Mouse (Mus musculus) thymus, adult 2 months (tissue): ENCODE measurements around the gene Kif5a. TPM values are rescaled to one million over a fixed set of nuclear protein-coding genes. Genes with fewer than 3 reads are reported as not detected.

ENCODE experiments used
- DNase-seq: peaks from one replicate; pipeline ENCODE4 v3.0.0; 2021
- H3K27ac ChIP-seq: fragments of 200-500 bp; 2 replicates; pipeline ENCODE4 v1.5.1; 2012; ENCODE audit warnings: low read length, control low read depth; ENCODE audit not compliant: control insufficient read depth, insufficient read depth
- H3K27me3 ChIP-seq: fragments of 200-500 bp; 2 replicates; pipeline ENCODE4 v1.6.1; 2012; ENCODE audit warnings: mild to moderate bottlenecking, low read length, moderate library complexity, mixed read lengths; ENCODE audit not compliant: control insufficient read depth, insufficient read depth
- H3K36me3 ChIP-seq: fragments of 200-500 bp; 2 replicates; pipeline ENCODE4 v1.6.1; 2012; ENCODE audit warnings: mild to moderate bottlenecking, low read length, moderate library complexity; ENCODE audit not compliant: control insufficient read depth, insufficient read depth
- H3K4me1 ChIP-seq: fragments of 200-500 bp; replicated peaks from 2 replicates; pipeline ENCODE4 v1.6.1; 2012; ENCODE audit warnings: low read length; ENCODE audit not compliant: control insufficient read depth, insufficient read depth
- H3K4me3 ChIP-seq: fragments of 200-500 bp; 2 replicates; pipeline ENCODE4 v1.5.1; 2012; ENCODE audit warnings: mild to moderate bottlenecking, low read length, control low read depth, moderate library complexity; ENCODE audit not compliant: control insufficient read depth, insufficient read depth
- CTCF ChIP-seq: fragments of 200-500 bp; IDR thresholded peaks from 2 replicates; pipeline ENCODE4 v1.5.1; 2012; ENCODE audit warnings: mild to moderate bottlenecking, control low read depth, low read length, moderate library complexity, borderline replicate concordance; ENCODE audit not compliant: control insufficient read depth, poor library complexity, insufficient read depth; ENCODE audit errors: extremely low read depth
- POLR2A ChIP-seq: fragments of 200-500 bp; IDR thresholded peaks from 2 replicates; pipeline ENCODE4 v1.6.1; 2012; ENCODE audit warnings: mild to moderate bottlenecking, low read length, control low read depth, moderate library complexity; ENCODE audit not compliant: control insufficient read depth, poor library complexity, insufficient read depth; ENCODE audit errors: extremely low read depth
- WGBS: fragments of 180-500 bp; shearing (Covaris S2); methylation state at CpG from one replicate; pipeline ENCODE4 v1.1.7; 2018; 5-methylcytosine and 5-hydroxymethylcytosine counted together
- polyA plus RNA-seq: library from polyadenylated mRNA; depleted of rRNA; stranded (reverse); fragments of >200 nt; gene quantifications from 2 replicates; pipeline ENCODE4 v1.2.3, GENCODE M21; 2012

The Kif5a gene
- polyA plus RNA-seq, 1 experiment = 1.5 TPM

DNA sequence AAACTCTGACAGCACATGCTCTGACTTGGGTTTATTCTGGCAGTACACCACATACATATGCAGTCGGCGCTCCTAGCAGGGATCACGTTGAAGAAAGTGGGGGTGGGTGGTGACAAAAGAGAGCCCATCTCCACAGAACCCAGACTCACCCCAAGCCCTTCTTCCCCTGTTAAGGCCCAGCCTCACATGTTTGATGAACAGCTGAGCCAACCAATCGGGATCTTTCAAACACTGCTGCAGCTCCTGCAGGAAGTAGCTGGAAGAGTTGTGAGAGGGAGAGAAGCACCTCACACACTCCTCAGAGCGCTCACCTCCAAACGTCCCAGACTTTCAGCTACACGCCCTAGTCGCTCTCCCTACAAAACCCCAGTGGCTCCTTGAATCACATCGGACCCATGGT, 78.0 kb downstream of the Kif5a start:
- DNase-seq = no peak
- Histone ChIP-seq H3K36me3 (no peaks in the 10 kb centered on the region), H3K27me3 (peaks cover 20% of the 10 kb centered on the region), H3K27ac (no peak overlapping the region), H3K4me3 (no peak overlapping the region), H3K4me1 (peaks cover 16% of the 10 kb centered on the region; the same call in 1 of the 2 replicates)
- TF ChIP-seq POLR2A = no peak
- TF ChIP-seq CTCF = no peak
- 81% methylated on average over 9 of the region's 9 CpGs for WGBS

DNA sequence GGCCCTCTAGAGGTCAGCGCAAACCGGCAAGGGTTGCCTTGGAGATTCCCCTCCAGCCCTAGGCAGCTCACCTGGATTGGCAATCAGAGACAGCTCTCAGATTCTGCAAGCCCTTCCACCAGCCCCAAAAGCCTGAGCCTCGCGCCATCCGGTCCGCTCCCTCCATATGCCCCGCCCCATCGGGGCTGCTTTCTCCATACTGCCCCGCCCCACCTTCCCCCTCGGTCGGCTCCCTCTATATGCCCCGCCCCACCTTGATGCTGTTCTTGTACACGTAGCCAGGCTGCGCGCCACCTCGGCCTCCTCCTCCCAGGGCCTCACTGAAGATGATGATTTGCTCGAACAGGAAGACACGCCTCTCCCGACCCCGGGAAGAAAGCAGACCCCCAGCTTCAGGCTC, 79.4 kb downstream of the Kif5a start:
- H3K36me3 ChIP-seq = no peaks in the 10 kb centered on the region
- no peak for DNase-seq
- H3K4me1 ChIP-seq = 0 out of 2 replicates have a peak, but pooled peaks cover 9% of the 10 kb centered on the region
- H3K4me3 ChIP-seq = no peak overlapping the region
- TF ChIP-seq CTCF (no peak), POLR2A (no peak)
- peaks cover 13% of the 10 kb centered on the region for H3K27me3 ChIP-seq
- 33% methylated on average over 20 of the region's 20 CpGs for WGBS
- no peak overlapping the region for H3K27ac ChIP-seq

DNA sequence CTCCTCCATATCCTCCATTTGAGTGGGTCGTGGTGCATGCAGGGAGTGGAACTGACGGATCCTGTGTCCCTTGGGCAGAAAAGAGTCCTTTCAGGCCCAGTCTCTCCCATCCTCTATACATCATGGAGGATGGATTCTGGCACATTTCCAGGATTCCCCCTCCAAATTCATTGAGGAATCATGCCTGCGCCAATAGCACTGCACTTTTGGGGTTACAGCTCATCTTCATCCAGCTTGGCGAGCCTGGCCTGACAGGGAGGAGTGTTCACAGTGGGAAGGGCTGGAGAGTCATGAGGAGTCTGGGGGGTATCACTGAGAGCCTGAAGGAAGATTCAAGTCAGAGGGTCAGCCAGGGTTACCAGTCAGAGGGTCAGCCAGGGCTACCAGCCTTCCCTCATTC, 80.5 kb downstream of the Kif5a start:
- no peaks in the 10 kb centered on the region for H3K36me3 ChIP-seq
- no peak for DNase-seq
- 94% methylated on average over 4 of the region's 4 CpGs for WGBS
- peaks cover 15% of the 10 kb centered on the region; the same call in 1 of the 2 replicates for H3K4me1 ChIP-seq
- H3K27me3 ChIP-seq = peaks cover 16% of the 10 kb centered on the region
- H3K27ac ChIP-seq = no peak overlapping the region
- TF ChIP-seq POLR2A (no peak), CTCF (no peak)
- H3K4me3 ChIP-seq = no peak overlapping the region

DNA sequence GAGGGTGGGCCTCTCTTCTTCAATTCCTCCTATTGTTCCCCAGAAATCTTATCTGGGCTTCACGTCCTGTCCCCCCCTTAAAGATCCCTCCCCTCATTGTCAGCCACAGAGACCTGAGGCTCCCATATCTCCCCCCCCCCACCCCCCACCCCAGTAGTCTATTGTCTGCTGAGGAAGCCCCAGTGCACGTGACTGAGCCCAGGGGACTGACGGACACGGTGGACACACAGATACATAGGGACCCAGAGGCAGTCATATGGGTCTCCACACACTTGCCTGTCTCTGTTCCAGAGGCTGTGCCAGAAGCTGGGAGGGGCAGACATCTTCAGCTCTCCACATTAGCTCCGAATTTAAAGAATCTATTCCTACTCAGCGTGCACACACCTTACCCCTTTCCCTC, 81.6 kb downstream of the Kif5a start:
- Histone ChIP-seq H3K36me3 (no peaks in the 10 kb centered on the region), H3K27me3 (peaks cover 12% of the 10 kb centered on the region; the same call in 1 of the 2 replicates), H3K4me3 (no peak overlapping the region), H3K4me1 (peaks cover 25% of the 10 kb centered on the region), H3K27ac (no peak overlapping the region)
- DNase-seq = no peak
- TF ChIP-seq CTCF = no peak
- TF ChIP-seq POLR2A = no peak
- WGBS = 76% methylated on average over 6 of the region's 6 CpGs

DNA sequence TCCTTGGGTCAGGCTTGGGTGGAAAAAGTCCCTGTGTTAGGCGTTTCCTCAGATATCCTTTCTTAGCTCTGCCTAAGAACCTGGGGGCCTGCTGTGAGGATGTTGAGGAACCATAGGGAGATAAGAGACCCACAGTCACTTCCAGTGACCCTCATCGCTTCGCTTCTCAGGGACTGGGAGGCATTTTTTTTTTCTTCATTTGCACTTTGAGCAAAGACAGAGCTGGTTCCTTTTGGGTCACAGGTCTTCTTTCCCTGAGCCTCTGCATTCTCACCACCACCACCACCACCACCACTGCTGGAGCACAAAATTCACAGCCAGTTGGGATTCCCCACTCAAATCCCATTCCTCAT, 82.5 kb downstream of the Kif5a start:
- Histone ChIP-seq H3K4me1 (peaks cover 27% of the 10 kb centered on the region), H3K36me3 (no peaks in the 10 kb centered on the region), H3K27ac (no peak overlapping the region), H3K4me3 (no peak overlapping the region), H3K27me3 (peaks cover 11% of the 10 kb centered on the region; the same call in 1 of the 2 replicates)
- TF ChIP-seq CTCF = no peak
- TF ChIP-seq POLR2A = no peak
- WGBS = 77% methylated on average over 3 of the region's 3 CpGs
- DNase-seq = no peak

DNA sequence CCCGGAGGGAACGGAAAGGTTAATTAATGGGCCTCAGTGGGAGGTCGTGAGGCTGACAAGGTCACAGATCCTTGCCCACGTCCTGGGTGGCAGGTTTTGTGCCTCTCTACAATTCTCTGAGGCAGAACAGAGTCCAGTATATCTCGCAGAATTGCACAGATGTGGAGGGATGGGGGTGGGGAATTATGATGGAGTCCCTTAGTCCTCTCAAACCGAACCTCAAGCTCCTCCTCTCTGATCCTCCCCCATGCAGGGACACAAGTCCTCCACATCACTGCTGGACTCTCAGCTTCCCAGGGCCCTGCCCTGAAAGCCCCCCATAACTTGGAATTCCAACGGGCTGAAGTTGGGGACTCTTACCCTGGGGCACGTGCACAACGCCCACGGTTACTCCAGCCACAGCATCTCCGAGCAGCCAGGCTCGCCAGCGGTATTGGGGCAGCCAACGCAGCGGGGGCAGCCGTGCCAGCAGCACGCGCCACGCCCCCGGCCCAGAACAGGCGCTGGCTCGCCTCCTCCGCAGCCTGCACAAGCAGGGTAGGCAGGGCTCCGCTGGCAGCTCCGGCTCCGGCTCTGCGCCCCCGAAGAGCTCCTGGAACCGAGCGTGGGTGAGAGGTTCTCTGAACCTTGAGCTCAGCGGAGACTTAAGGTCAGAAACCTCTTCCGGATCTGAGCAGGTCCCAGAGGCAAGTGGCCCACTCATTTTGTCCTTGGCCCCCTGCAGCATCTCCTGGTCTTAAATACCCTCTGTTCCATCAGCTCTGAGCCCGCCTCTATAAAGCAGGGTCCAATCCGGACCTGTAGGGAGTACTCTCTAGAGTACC, 83.1 kb downstream of the Kif5a start, which contains the start of gene Slc26a10:
Gene Slc26a10, minus strand, starts transcription at position 775 of the 824 bp plus-strand sequence.
- TF ChIP-seq POLR2A (no peak), CTCF (no peak)
- Histone ChIP-seq H3K36me3 (no peaks in the 10 kb centered on the region), H3K4me1 (peaks cover 27% of the 10 kb centered on the region), H3K27ac (no peak within 1 kb of the TSS), H3K27me3 (peaks cover 11% of the 10 kb centered on the region; the same call in 1 of the 2 replicates), H3K4me3 (no peak within 1 kb of the TSS)
- WGBS = 7% methylated on average over 34 of the region's 34 CpGs
- no peak for DNase-seq
